Mouse (Mus musculus) C2C12 (cell line): ENCODE measurements around the gene Olfr329-ps. TPM values are rescaled to one million over a fixed set of nuclear protein-coding genes. Genes with fewer than 3 reads are reported as not detected.
"Not testable (repeated sequence)": the region's sequence is repeated elsewhere in the genome, so short reads cannot be mapped to it uniquely, and the experiment has no call there.

Experiments
- H3K27me3 ChIP-seq: one replicate; pipeline ENCODE4 v1.6.1; 2011; ENCODE audit not compliant: control insufficient read depth, insufficient read depth, insufficient read length
- H3K36me3 ChIP-seq: one replicate; pipeline ENCODE4 v1.6.1; 2011; ENCODE audit not compliant: control insufficient read depth, insufficient read depth
- H3K4me3 ChIP-seq: one replicate; pipeline ENCODE4 v1.5.1; 2011; ENCODE audit warnings: mild to moderate bottlenecking, control low read depth; ENCODE audit not compliant: poor library complexity, insufficient read depth, severe bottlenecking
- H3K79me2 ChIP-seq: one replicate; pipeline ENCODE4 v1.6.1; 2011; ENCODE audit not compliant: control insufficient read depth, insufficient read depth
- H3K79me3 ChIP-seq: one replicate; pipeline ENCODE4 v1.6.1; 2011; ENCODE audit warnings: low read depth, control low read depth
- H3ac ChIP-seq: one replicate; pipeline ENCODE3; 2011; ENCODE audit warnings: low read depth; ENCODE audit not compliant: control insufficient read depth, insufficient read length
- CEBPB ChIP-seq: IDR thresholded peaks from one replicate; pipeline ENCODE4 v1.6.1; 2011; ENCODE audit warnings: low read depth, mild to moderate bottlenecking, control low read depth, moderate library complexity
- CTCF ChIP-seq: IDR thresholded peaks from one replicate; pipeline ENCODE4 v1.5.1; 2011; ENCODE audit not compliant: control insufficient read depth, insufficient read depth, insufficient read length
- FOSL1 ChIP-seq: IDR thresholded peaks from one replicate; pipeline ENCODE4 v1.8.0; 2011; ENCODE audit warnings: mild to moderate bottlenecking, low read length; ENCODE audit not compliant: poor library complexity, insufficient read depth, severe bottlenecking
- MAX ChIP-seq: IDR thresholded peaks from one replicate; pipeline ENCODE4 v1.6.1; 2011; ENCODE audit warnings: mild to moderate bottlenecking, control low read depth
- MYOD1 ChIP-seq: IDR thresholded peaks from one replicate; pipeline ENCODE4 v1.6.1; 2011; ENCODE audit warnings: low read depth; ENCODE audit not compliant: control insufficient read depth, insufficient read length
- MYOG ChIP-seq: IDR thresholded peaks from one replicate; pipeline ENCODE4 v1.6.1; 2011; ENCODE audit not compliant: control insufficient read depth, insufficient read length; ENCODE audit errors: extremely low read depth
- USF1 ChIP-seq: IDR thresholded peaks from one replicate; pipeline ENCODE4 v1.6.1; 2011; ENCODE audit warnings: low read depth, mild to moderate bottlenecking, control low read depth, moderate library complexity
- polyA plus RNA-seq: library from polyadenylated mRNA; unstranded; fragments of >200 nt; fragmentation: generic; extraction: Trizol; gene quantifications from one replicate; pipeline ENCODE4 v1.2.1, GENCODE M21; 2012; ENCODE audit warnings: missing spikeins

Gene Olfr329-ps
- polyA plus RNA-seq, 1 experiment, result not detected

DNA sequence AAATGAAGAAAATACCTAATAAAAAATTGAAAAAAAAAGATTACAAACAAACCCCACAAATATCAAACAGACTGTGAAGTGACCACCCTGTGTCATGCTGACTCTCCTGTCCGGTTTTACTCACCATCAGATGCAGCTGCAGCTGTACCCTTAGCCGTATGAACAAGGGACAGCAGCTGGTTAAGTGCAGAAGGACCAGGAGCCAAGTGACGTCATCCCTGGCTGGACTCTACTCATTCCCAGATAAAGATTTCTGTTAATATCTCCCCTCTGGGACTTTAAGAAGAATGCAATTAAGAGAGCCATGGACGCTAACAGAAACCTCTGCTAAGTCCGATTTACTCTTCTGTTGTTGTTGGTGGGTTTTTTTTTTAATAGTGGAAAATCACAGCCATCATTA lies 24.2 kb upstream of the Olfr329-ps start, which contains the start of gene Olfr224:
TSS of gene Olfr224 (minus strand) at position 149 of the 400 bp plus-strand sequence.
- TF ChIP-seq MAX (no peak), FOSL1 (no peak), MYOG (no peak), CEBPB (no peak)
- no peaks in the 10 kb centered on the region for H3K79me2 ChIP-seq
- H3K4me3 ChIP-seq, result no peak within 1 kb of the TSS
- H3K79me3 ChIP-seq, result no peaks in the 10 kb centered on the region
- no peaks in the 10 kb centered on the region for H3K36me3 ChIP-seq
- H3K27me3 ChIP-seq, result no peaks in the 10 kb centered on the region
- H3ac ChIP-seq, result no peak within 1 kb of the TSS

DNA sequence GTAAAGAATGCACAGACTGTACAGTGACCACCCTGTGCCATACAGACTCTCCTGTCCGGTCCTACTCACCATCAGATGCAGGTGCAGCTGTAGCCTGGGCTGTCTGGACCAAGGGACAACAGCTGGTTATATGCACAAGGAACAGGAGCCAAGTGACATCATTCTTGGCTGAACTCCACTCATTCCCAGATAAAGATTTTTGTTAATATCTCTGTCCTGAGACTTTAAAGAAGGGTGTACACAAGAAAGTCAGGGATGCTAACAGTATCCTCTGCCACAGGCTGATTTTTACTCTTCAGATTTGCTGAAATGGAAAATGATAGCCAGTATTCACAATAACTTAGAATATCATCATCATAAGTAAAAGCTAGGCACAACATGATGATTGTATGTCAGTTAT lies 9.3 kb upstream of the Olfr329-ps start, which contains the start of gene Olfr328:
TSS of gene Olfr328 (minus strand) at position 101 of the 400 bp plus-strand sequence.
- Histone ChIP-seq H3K79me3 (no peaks in the 10 kb centered on the region), H3ac (no peak within 1 kb of the TSS), H3K4me3 (no peak within 1 kb of the TSS), H3K27me3 (no peaks in the 10 kb centered on the region), H3K79me2 (no peaks in the 10 kb centered on the region), H3K36me3 (no peaks in the 10 kb centered on the region)
- TF ChIP-seq CEBPB (no peak), USF1 (no peak), MAX (no peak), MYOD1 (no peak), FOSL1 (no peak), MYOG (no peak), CTCF (no peak)

DNA sequence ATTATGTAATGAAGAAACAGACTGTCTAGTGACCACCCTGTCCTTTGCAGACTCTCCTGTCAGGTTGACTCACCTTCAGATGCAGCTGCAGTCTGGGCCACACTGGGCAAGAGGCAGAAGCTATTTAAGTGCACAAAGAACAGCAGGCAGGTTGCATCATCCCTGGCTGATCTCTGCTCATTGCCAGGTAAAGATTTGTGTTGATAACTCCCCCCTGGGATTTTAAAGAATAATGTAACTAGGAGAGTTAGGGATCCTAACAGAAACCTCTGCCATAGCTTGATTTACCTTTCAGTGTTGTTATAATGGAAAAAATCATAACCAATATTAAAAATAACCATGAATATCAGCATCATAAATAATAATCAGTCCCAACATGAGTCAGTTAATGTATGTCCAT lies 11.5 kb downstream of the Olfr329-ps start, which contains the start of gene Olfr330:
TSS of gene Olfr330 (minus strand) at position 101 of the 400 bp plus-strand sequence.
- H3K27me3 ChIP-seq, H3K79me3 ChIP-seq, H3ac ChIP-seq, H3K36me3 ChIP-seq, H3K4me3 ChIP-seq, H3K79me2 ChIP-seq: not testable (repeated sequence)

DNA sequence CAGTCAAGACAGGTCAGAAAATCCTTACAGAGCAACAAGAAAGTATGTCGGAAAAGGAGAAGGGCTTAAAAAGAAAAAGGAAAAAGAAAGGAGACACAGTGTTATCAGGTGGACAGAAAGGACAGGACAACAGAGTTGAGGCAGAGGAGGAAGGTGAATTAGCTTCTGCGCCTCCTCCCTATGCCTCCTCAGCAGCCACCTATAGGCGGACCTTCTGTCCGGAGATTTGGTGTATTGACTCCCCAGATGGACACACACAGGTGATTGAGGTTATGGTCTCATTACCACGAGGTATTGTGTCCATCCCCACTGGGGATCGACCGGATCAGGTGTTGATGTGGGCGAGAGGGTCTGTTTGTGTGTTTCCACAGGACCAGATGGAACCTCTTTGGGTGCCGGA lies 26.5 kb downstream of the Olfr329-ps start:
- H3K27me3 ChIP-seq, H3K79me2 ChIP-seq, H3K36me3 ChIP-seq, H3K79me3 ChIP-seq, H3ac ChIP-seq, H3K4me3 ChIP-seq: not testable (repeated sequence)

DNA sequence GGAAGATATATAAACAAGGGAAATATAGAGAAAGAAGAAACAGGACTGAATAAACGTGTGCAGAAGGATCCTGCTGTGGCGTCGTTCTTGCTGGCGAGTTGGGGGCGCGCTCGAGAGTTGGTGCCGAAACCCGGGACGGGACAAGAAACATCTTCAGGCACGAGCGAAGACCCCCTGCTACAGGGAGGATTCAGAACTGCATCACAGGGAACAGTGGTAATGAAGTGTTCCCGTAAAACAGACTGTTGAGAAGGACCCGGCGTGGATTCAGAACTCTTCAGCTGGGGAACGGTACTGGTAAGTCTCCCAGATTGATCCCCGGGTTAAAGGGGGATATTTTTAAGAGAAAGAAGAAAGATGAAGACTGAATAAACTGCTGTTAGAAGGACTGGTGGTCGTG lies 27.3 kb downstream of the Olfr329-ps start:
- not testable (repeated sequence) for H3K4me3 ChIP-seq, H3ac ChIP-seq, H3K79me2 ChIP-seq, H3K27me3 ChIP-seq, H3K36me3 ChIP-seq, H3K79me3 ChIP-seq

DNA sequence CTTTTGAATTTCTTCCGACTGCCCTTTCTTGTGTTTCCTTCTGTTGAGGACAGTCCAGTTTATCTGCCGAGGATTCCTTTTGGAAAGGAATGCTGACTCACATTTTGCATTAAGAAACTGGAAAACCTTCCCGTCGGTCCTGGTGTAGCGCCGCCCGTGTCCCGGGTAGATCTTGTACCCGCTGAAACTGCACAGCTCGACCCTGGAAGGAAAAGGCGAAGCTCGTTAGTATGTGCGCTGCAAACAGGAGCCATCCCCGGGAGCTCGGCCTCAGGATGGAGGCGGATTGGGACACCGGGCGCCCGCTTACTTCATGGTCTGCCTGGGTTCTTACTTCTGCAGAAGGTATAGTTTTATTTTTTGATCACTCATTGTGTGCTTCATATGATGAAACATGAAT lies 37.2 kb downstream of the Olfr329-ps start:
- H3K36me3 ChIP-seq, H3K79me3 ChIP-seq, H3K4me3 ChIP-seq, H3K79me2 ChIP-seq, H3K27me3 ChIP-seq, H3ac ChIP-seq: not testable (repeated sequence)

DNA sequence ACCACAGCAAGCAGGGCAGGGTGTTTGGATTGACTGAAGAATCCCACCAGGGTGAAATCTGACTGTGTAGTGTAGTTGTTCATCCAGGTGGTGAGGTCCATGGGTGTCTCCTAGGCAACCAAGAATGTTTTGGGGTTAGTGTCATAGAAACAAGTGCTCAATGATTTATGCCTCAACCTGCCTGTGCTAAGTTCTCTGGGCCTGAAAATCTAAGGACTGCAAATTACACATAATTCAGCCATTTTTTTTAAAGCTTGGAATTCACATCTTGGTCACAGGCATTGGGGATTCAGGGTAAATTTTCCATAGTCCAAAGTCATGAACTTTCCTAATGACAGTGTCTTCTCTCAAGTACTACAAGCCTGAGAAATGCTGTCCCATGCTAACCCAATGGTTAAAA lies 43.8 kb downstream of the Olfr329-ps start, which contains the start of gene Olfr331:
TSS of gene Olfr331 (minus strand) at position 101 of the 400 bp plus-strand sequence.
- not testable (repeated sequence) for H3K79me3 ChIP-seq, H3K79me2 ChIP-seq, H3K36me3 ChIP-seq, H3ac ChIP-seq, H3K27me3 ChIP-seq, H3K4me3 ChIP-seq

DNA sequence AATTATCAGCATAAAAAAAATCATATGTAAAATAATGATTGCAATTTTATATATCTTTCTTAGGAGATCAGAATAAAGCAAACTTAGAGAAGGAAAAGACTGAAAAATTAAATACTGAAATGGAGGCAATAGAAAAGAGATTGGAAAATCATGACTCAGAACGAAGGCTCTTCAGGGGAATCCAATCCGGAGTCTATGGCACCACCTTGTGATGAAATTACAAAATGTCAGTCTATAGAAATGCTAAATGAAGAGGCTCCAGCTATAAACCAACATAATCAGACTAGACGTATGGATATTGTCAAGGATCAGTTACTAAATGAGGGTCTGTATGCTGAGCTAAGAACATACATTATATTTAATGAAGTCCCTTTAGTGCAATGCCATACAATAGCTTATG lies 46.9 kb downstream of the Olfr329-ps start:
- Histone ChIP-seq H3K27me3 (no peaks in the 10 kb centered on the region), H3K36me3 (no peaks in the 10 kb centered on the region), H3K4me3 (no peak overlapping the region), H3K79me2 (no peaks in the 10 kb centered on the region), H3K79me3 (no peaks in the 10 kb centered on the region), H3ac (no peak overlapping the region)
- no peak for TF ChIP-seq CTCF
- no peak for TF ChIP-seq USF1
- TF ChIP-seq MYOG, result no peak
- TF ChIP-seq MAX, result no peak
- TF ChIP-seq MYOD1, result no peak
- TF ChIP-seq CEBPB, result no peak
- TF ChIP-seq FOSL1, result no peak
